Mouse (Mus musculus) brain, embryonic 14.5 days (tissue): ENCODE results near the gene Rnft2.

Source experiments
- CTCF ChIP-seq: fragments of 200-500 bp; IDR thresholded peaks from 2 replicates; pipeline ENCODE4 v1.5.1; 2012; ENCODE audit warnings: inconsistent platforms, mild to moderate bottlenecking, moderate library complexity, borderline replicate concordance; ENCODE audit not compliant: insufficient read depth, insufficient read length; ENCODE audit errors: extremely low read depth
- POLR2A ChIP-seq: fragments of 200-500 bp; IDR thresholded peaks from 2 replicates; pipeline ENCODE4 v1.6.1; 2012; ENCODE audit warnings: mild to moderate bottlenecking, inconsistent platforms, borderline replicate concordance; ENCODE audit not compliant: poor library complexity, insufficient read depth, insufficient read length, severe bottlenecking; ENCODE audit errors: extremely low read depth

DNA sequence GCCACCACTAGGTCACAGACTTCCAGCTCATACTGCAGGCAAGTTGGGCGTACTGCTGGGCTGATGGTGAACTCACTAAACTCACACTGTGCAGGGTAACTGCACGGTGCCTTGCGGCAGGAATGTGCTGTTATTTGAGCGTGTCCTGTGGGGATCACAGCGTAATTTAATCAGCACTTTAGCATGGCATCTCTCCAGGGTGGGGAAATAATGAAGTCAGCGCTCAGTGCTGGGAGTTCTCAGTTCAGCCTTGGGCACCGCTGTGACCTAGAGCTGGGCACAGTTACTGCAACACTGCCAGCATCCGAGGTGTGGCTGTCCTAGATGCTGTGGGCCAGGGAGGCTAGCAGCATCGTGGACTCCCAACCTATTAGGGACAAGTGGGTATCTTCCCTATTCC lies 19.4 kb upstream of the Rnft2 start:
- TF ChIP-seq CTCF (no peak), POLR2A (no peak)
